Mouse (Mus musculus) CH12F3 (cell line): ENCODE data around the gene Kdm4c.

Experiments
- in situ Hi-C: fragments of 300-500 bp; cut with MboI; formaldehyde crosslinking; loops from 2 replicates; pipeline ENCODE4 v1.14.3; 2020; ENCODE audit warnings: low sequenced_read_pairs

Kdm4c gene

GRCm38 (mm10) chr4:74242176-74242575 lies at the start of gene Kdm4c:
TSS of gene Kdm4c (plus strand) at chr4:74242497.
- in situ Hi-C loops = no loop called here

- in situ Hi-C loops = no loop called here
Measured at GRCm38 (mm10) chr4:74201281-74201811, 41.0 kb upstream of the Kdm4c start.

GRCm38 (mm10) chr4:74221780-74222179 lies 20.5 kb upstream of the Kdm4c start:
- in situ Hi-C loops = loop anchor here (10.0 kb wide), 1 partner anchor 627 kb away; no protein-coding TSS in a partner anchor

- in situ Hi-C loops = loop anchor here (10.0 kb wide), 1 partner anchor 628 kb away; no protein-coding TSS in a partner anchor
Measured at GRCm38 (mm10) chr4:74222360-74222759, 19.9 kb upstream of the Kdm4c start.

- in situ Hi-C loops = loop anchor here (10.0 kb wide), 1 partner anchor 629 kb away; no protein-coding TSS in a partner anchor
Measured at GRCm38 (mm10) chr4:74224210-74224609, 18.1 kb upstream of the Kdm4c start.

GRCm38 (mm10) chr4:74230994-74231393 lies 11.3 kb upstream of the Kdm4c start:
- in situ Hi-C loops = no loop called here

- in situ Hi-C loops = no loop called here
Measured at GRCm38 (mm10) chr4:74231405-74231804, 10.9 kb upstream of the Kdm4c start.

- in situ Hi-C loops = no loop called here
Measured at GRCm38 (mm10) chr4:74233534-74233933, 8.8 kb upstream of the Kdm4c start.

GRCm38 (mm10) chr4:74251348-74252244 lies 9.3 kb downstream of the Kdm4c start:
- in situ Hi-C loops = no loop called here

- in situ Hi-C loops = no loop called here
Measured at GRCm38 (mm10) chr4:74252245-74253105, 10.2 kb downstream of the Kdm4c start.

- in situ Hi-C loops = no loop called here
Measured at GRCm38 (mm10) chr4:74257882-74258281, 15.6 kb downstream of the Kdm4c start.

- in situ Hi-C loops = no loop called here
Measured at GRCm38 (mm10) chr4:74258538-74258937, 16.2 kb downstream of the Kdm4c start.

GRCm38 (mm10) chr4:74259331-74259730 lies 17.0 kb downstream of the Kdm4c start:
- in situ Hi-C loops = no loop called here

GRCm38 (mm10) chr4:74261879-74262278 lies 19.6 kb downstream of the Kdm4c start:
- in situ Hi-C loops = no loop called here

- in situ Hi-C loops = no loop called here
Measured at GRCm38 (mm10) chr4:74264428-74264955, 22.2 kb downstream of the Kdm4c start.

GRCm38 (mm10) chr4:74271180-74271579 lies 28.9 kb downstream of the Kdm4c start:
- in situ Hi-C loops = no loop called here

GRCm38 (mm10) chr4:74277486-74277885 lies 35.2 kb downstream of the Kdm4c start:
- in situ Hi-C loops = no loop called here

GRCm38 (mm10) chr4:74280170-74280569 lies 37.9 kb downstream of the Kdm4c start:
- in situ Hi-C loops = no loop called here

GRCm38 (mm10) chr4:74287851-74288250 lies 45.6 kb downstream of the Kdm4c start:
- in situ Hi-C loops = no loop called here

GRCm38 (mm10) chr4:74294726-74295125 lies 52.4 kb downstream of the Kdm4c start:
- in situ Hi-C loops = no loop called here
